Mouse (Mus musculus) gastrocnemius, postnatal 14 days (tissue): ENCODE results near the gene Olfr1279. TPM values are rescaled to one million over a fixed set of nuclear protein-coding genes. Genes with fewer than 3 reads are reported as not detected.
"Not testable (repeated sequence)": the region's sequence is repeated elsewhere in the genome, so short reads cannot be mapped to it uniquely, and the experiment has no call there.

Experiments used
- DNase-seq: peaks from one replicate; pipeline ENCODE4 v3.0.0; 2021; ENCODE audit warnings: mixed read lengths
- intact Hi-C: fragments of 180-260 bp; cut with DNase I; formaldehyde crosslinking; loops from one replicate; pipeline ENCODE4 v1.15.1; 2025; ENCODE audit warnings: low total_unique reads
- long read RNA-seq, 2 experiments: library from polyadenylated mRNA; stranded (forward); transcript quantifications; one replicate each; pipeline ENCODE4 v2.0.0; 2021
- total RNA-seq, 2 experiments: library from RNA; stranded (reverse); gene quantifications; 2 replicates each; pipeline ENCODE4 v1.2.3; 2021

Gene Olfr1279
- total RNA-seq, result not detected
- long read RNA-seq, experiment 1, result 0 reads
- long read RNA-seq, experiment 2, result 0 reads

GRCm38 (mm10) chr2:111300374-111300773 is at the start of gene Olfr1279:
Gene Olfr1279 (plus strand): TSS chr2:111300635.
- intact Hi-C loops, result no loop called here
- no peak for DNase-seq

GRCm38 (mm10) chr2:111254216-111254615 is 46.2 kb upstream of the Olfr1279 start, which contains the start of gene Olfr1276:
Gene Olfr1276 (plus strand): TSS chr2:111254516.
- DNase-seq, result no peak
- intact Hi-C loops, result no loop called here

GRCm38 (mm10) chr2:111274006-111274405 is 26.4 kb upstream of the Olfr1279 start, which contains the start of gene Olfr1277:
Gene Olfr1277 (minus strand): TSS chr2:111274106.
- DNase-seq, result no peak
- intact Hi-C loops, result no loop called here

- no peak for DNase-seq
- intact Hi-C loops, result no loop called here
Observed at GRCm38 (mm10) chr2:111289836-111290235, 10.6 kb upstream of the Olfr1279 start, which contains the start of gene Olfr1278. Gene Olfr1278 (plus strand): TSS chr2:111290136.

- intact Hi-C loops, result no loop called here
Observed at GRCm38 (mm10) chr2:111298541-111298940, 1.9 kb upstream of the Olfr1279 start.

GRCm38 (mm10) chr2:111313717-111314116 is 13.3 kb downstream of the Olfr1279 start, which contains the start of gene Olfr1280:
Gene Olfr1280 (plus strand): TSS chr2:111314017.
- DNase-seq, result no peak
- intact Hi-C loops, result no loop called here

More at GRCm38 (mm10) chr2:111298541-111298940, 1.9 kb upstream of the Olfr1279 start:
- no peak for DNase-seq

GRCm38 (mm10) chr2:111326220-111326619 is 25.8 kb downstream of the Olfr1279 start, which contains the start of gene Olfr1281:
Gene Olfr1281 (plus strand): TSS chr2:111326520.
- DNase-seq, result no peak
- intact Hi-C loops, result no loop called here

- intact Hi-C loops, DNase-seq: not testable (repeated sequence)
Observed at GRCm38 (mm10) chr2:111333721-111334120, 33.3 kb downstream of the Olfr1279 start.

- DNase-seq, result no peak
- intact Hi-C loops, result no loop called here
Observed at GRCm38 (mm10) chr2:111335976-111336375, 35.5 kb downstream of the Olfr1279 start, which contains the start of gene Olfr1282. Gene Olfr1282 (minus strand): TSS chr2:111336076.

Other genes with a start within 250 kb of the Olfr1279 start
- not detected for gene Gm13941, start 194.7 kb upstream of the Olfr1279 start, total RNA-seq
- gene Gm15130, start 147.7 kb upstream of the Olfr1279 start, total RNA-seq, result not detected
- not detected for gene 4930430A15Rik, start 71.0 kb upstream of the Olfr1279 start, total RNA-seq
- not detected for gene Olfr1275, start 65.3 kb upstream of the Olfr1279 start, total RNA-seq
- gene Olfr1276, start 46.1 kb upstream of the Olfr1279 start, total RNA-seq, result not detected
- not detected for gene Olfr1277, start 26.5 kb upstream of the Olfr1279 start, total RNA-seq
- not detected for gene Olfr1278, start 10.5 kb upstream of the Olfr1279 start, total RNA-seq
- gene Olfr1280, start 13.4 kb downstream of the Olfr1279 start, total RNA-seq, result not detected
- not detected for gene Olfr1281, start 25.9 kb downstream of the Olfr1279 start, total RNA-seq
- not detected for gene Olfr1282, start 35.4 kb downstream of the Olfr1279 start, total RNA-seq
- not detected for gene Olfr1283, start 66.2 kb downstream of the Olfr1279 start, total RNA-seq
- gene Olfr1284, start 74.9 kb downstream of the Olfr1279 start, total RNA-seq, result not detected
- not detected for gene Olfr1286, start 122.5 kb downstream of the Olfr1279 start, total RNA-seq
- not detected for gene Olfr1287, start 148.5 kb downstream of the Olfr1279 start, total RNA-seq
- gene Olfr1288, start 173.5 kb downstream of the Olfr1279 start, total RNA-seq, result not detected
- not detected for gene Olfr1289, start 180.2 kb downstream of the Olfr1279 start, total RNA-seq
- gene Olfr1290, start 193.2 kb downstream of the Olfr1279 start, total RNA-seq, result not detected
- gene Olfr1291-ps1, start 196.5 kb downstream of the Olfr1279 start, total RNA-seq, result not detected
- gene Olfr1293-ps, start 224.6 kb downstream of the Olfr1279 start, total RNA-seq, result not detected
- not detected for gene Olfr1294, start 239.7 kb downstream of the Olfr1279 start, total RNA-seq